Mouse (Mus musculus): ENCODE measurements around the gene Slc37a3. TPM values are rescaled to one million over a fixed set of nuclear protein-coding genes. Genes with fewer than 3 reads are reported as not detected.

Slc37a3 gene
- polyA plus RNA-seq, 1 experiment from 2014 or later: 58.8 TPM

- ATAC-seq (ENCODE audit: insufficient read depth, low FRiP score, low TSS enrichment) (no peak), DNase-seq (ENCODE audit: low spot score) (no peak)
- WGBS: 96% methylated on average over 6 of the region's 6 CpGs
- Histone ChIP-seq H3K27me3 (ENCODE audit: control insufficient read depth, insufficient read depth, low read length) (no peaks in the 10 kb centered on the region), H3K27ac (ENCODE audit: low read depth, low read length) (no peak overlapping the region), H3K4me3 (ENCODE audit: low read depth, low read length) (no peak overlapping the region), H3K9ac (ENCODE audit: low read length) (no peak overlapping the region), H3K4me2 (ENCODE audit: low read depth) (no peak overlapping the region), H3K4me1 (ENCODE audit: control insufficient read depth, insufficient read depth, low read length) (no peaks in the 10 kb centered on the region), H3K36me3 (ENCODE audit: control insufficient read depth, insufficient read depth, low read length) (no peaks in the 10 kb centered on the region), H3K9me3 (ENCODE audit: control insufficient read depth, low read length) (no peaks in the 10 kb centered on the region)
Measured at GRCm38 (mm10) chr6:39297079-39297478, 80.4 kb downstream of the Slc37a3 start.

GRCm38 (mm10) chr6:39296474-39296873 lies 81.0 kb downstream of the Slc37a3 start:
- 74% methylated on average over 4 of the region's 4 CpGs for WGBS
- Histone ChIP-seq H3K36me3 (ENCODE audit: control insufficient read depth, insufficient read depth, low read length) (no peaks in the 10 kb centered on the region), H3K4me3 (ENCODE audit: low read depth, low read length) (no peak overlapping the region), H3K27ac (ENCODE audit: low read depth, low read length) (no peak overlapping the region), H3K9me3 (ENCODE audit: control insufficient read depth, low read length) (no peaks in the 10 kb centered on the region), H3K27me3 (ENCODE audit: control insufficient read depth, insufficient read depth, low read length) (no peaks in the 10 kb centered on the region), H3K4me1 (ENCODE audit: control insufficient read depth, insufficient read depth, low read length) (no peaks in the 10 kb centered on the region), H3K4me2 (ENCODE audit: low read depth) (no peak overlapping the region), H3K9ac (ENCODE audit: low read length) (no peak overlapping the region)
- DNase-seq (ENCODE audit: low spot score) (no peak), ATAC-seq (ENCODE audit: insufficient read depth, low FRiP score, low TSS enrichment) (no peak)

- ATAC-seq (ENCODE audit: insufficient read depth, low FRiP score, low TSS enrichment): no peak
- DNase-seq (ENCODE audit: low spot score): peak; percentile 26
- 0 out of 2 replicates have a peak overlapping the region, but pooled peaks have one; percentile 9 for H3K4me2 ChIP-seq (ENCODE audit: low read depth)
- no peaks in the 10 kb centered on the region for H3K36me3 ChIP-seq (ENCODE audit: control insufficient read depth, insufficient read depth, low read length)
- no peak overlapping the region for H3K4me3 ChIP-seq (ENCODE audit: low read depth, low read length)
- H3K9ac ChIP-seq (ENCODE audit: low read length): peak overlapping the region; percentile 18; the same call in 1 of the 2 replicates
- no peak overlapping the region for H3K27ac ChIP-seq (ENCODE audit: low read depth, low read length)
- H3K27me3 ChIP-seq (ENCODE audit: control insufficient read depth, insufficient read depth, low read length): no peaks in the 10 kb centered on the region
- H3K4me1 ChIP-seq (ENCODE audit: control insufficient read depth, insufficient read depth, low read length): no peaks in the 10 kb centered on the region
- 16% methylated on average over 14 of the region's 14 CpGs for whole genome bisulfite sequencing
- H3K9me3 ChIP-seq (ENCODE audit: control insufficient read depth, low read length): no peaks in the 10 kb centered on the region
Measured at GRCm38 (mm10) chr6:39295727-39296411, 81.6 kb downstream of the Slc37a3 start.

- H3K36me3 ChIP-seq (ENCODE audit: control insufficient read depth, insufficient read depth, low read length): no peaks in the 10 kb centered on the region
- WGBS: 88% methylated on average over 7 of the region's 7 CpGs
- H3K4me3 ChIP-seq (ENCODE audit: low read depth, low read length): no peak overlapping the region
- no peak overlapping the region for H3K4me2 ChIP-seq (ENCODE audit: low read depth)
- ATAC-seq (ENCODE audit: insufficient read depth, low FRiP score, low TSS enrichment): no peak
- no peak for DNase-seq (ENCODE audit: low spot score)
- no peaks in the 10 kb centered on the region for H3K9me3 ChIP-seq (ENCODE audit: control insufficient read depth, low read length)
- no peaks in the 10 kb centered on the region for H3K27me3 ChIP-seq (ENCODE audit: control insufficient read depth, insufficient read depth, low read length)
- H3K27ac ChIP-seq (ENCODE audit: low read depth, low read length): no peak overlapping the region
- no peak overlapping the region for H3K9ac ChIP-seq (ENCODE audit: low read length)
- H3K4me1 ChIP-seq (ENCODE audit: control insufficient read depth, insufficient read depth, low read length): no peaks in the 10 kb centered on the region
Measured at GRCm38 (mm10) chr6:39289721-39290120, 87.8 kb downstream of the Slc37a3 start.

GRCm38 (mm10) chr6:39287782-39288181 lies 89.7 kb downstream of the Slc37a3 start:
- H3K27ac ChIP-seq (ENCODE audit: low read depth, low read length): no peak overlapping the region
- ATAC-seq (ENCODE audit: insufficient read depth, low FRiP score, low TSS enrichment) (no peak), DNase-seq (ENCODE audit: low spot score) (no peak)
- no peaks in the 10 kb centered on the region for H3K9me3 ChIP-seq (ENCODE audit: control insufficient read depth, low read length)
- no peaks in the 10 kb centered on the region for H3K4me1 ChIP-seq (ENCODE audit: control insufficient read depth, insufficient read depth, low read length)
- H3K27me3 ChIP-seq (ENCODE audit: control insufficient read depth, insufficient read depth, low read length): no peaks in the 10 kb centered on the region
- no peak overlapping the region for H3K9ac ChIP-seq (ENCODE audit: low read length)
- no peaks in the 10 kb centered on the region for H3K36me3 ChIP-seq (ENCODE audit: control insufficient read depth, insufficient read depth, low read length)
- WGBS: 85% methylated on average over 3 of the region's 3 CpGs
- no peak overlapping the region for H3K4me3 ChIP-seq (ENCODE audit: low read depth, low read length)
- H3K4me2 ChIP-seq (ENCODE audit: low read depth): no peak overlapping the region

GRCm38 (mm10) chr6:39286732-39287083 lies 90.8 kb downstream of the Slc37a3 start:
- WGBS: 33% methylated on average over 5 of the region's 5 CpGs
- Histone ChIP-seq H3K9ac (ENCODE audit: low read length) (no peak overlapping the region), H3K27ac (ENCODE audit: low read depth, low read length) (no peak overlapping the region)

GRCm38 (mm10) chr6:39286053-39286731 lies 91.3 kb downstream of the Slc37a3 start:
- no peak for DNase-seq (ENCODE audit: low spot score)
- ATAC-seq (ENCODE audit: insufficient read depth, low FRiP score, low TSS enrichment): no peak
- H3K27me3 ChIP-seq (ENCODE audit: control insufficient read depth, insufficient read depth, low read length): no peaks in the 10 kb centered on the region
- no peak overlapping the region for H3K4me2 ChIP-seq (ENCODE audit: low read depth)
- no peaks in the 10 kb centered on the region for H3K9me3 ChIP-seq (ENCODE audit: control insufficient read depth, low read length)
- 35% methylated on average over 7 of the region's 9 CpGs for WGBS
- no peaks in the 10 kb centered on the region for H3K4me1 ChIP-seq (ENCODE audit: control insufficient read depth, insufficient read depth, low read length)
- no peaks in the 10 kb centered on the region for H3K36me3 ChIP-seq (ENCODE audit: control insufficient read depth, insufficient read depth, low read length)
- H3K4me3 ChIP-seq (ENCODE audit: low read depth, low read length): no peak overlapping the region
- no peak overlapping the region for H3K9ac ChIP-seq (ENCODE audit: low read length)
- no peak overlapping the region for H3K27ac ChIP-seq (ENCODE audit: low read depth, low read length)

More at GRCm38 (mm10) chr6:39286732-39287083, 90.8 kb downstream of the Slc37a3 start:
- ATAC-seq (ENCODE audit: insufficient read depth, low FRiP score, low TSS enrichment) (no peak), DNase-seq (ENCODE audit: low spot score) (no peak)
- H3K27me3 ChIP-seq (ENCODE audit: control insufficient read depth, insufficient read depth, low read length): no peaks in the 10 kb centered on the region
- no peaks in the 10 kb centered on the region for H3K36me3 ChIP-seq (ENCODE audit: control insufficient read depth, insufficient read depth, low read length)
- H3K4me1 ChIP-seq (ENCODE audit: control insufficient read depth, insufficient read depth, low read length): no peaks in the 10 kb centered on the region
- H3K4me3 ChIP-seq (ENCODE audit: low read depth, low read length): no peak overlapping the region
- H3K9me3 ChIP-seq (ENCODE audit: control insufficient read depth, low read length): no peaks in the 10 kb centered on the region
- H3K4me2 ChIP-seq (ENCODE audit: low read depth): no peak overlapping the region

GRCm38 (mm10) chr6:39284836-39285235 lies 92.6 kb downstream of the Slc37a3 start:
- Histone ChIP-seq H3K4me3 (ENCODE audit: low read depth, low read length) (no peak overlapping the region), H3K9ac (ENCODE audit: low read length) (no peak overlapping the region), H3K36me3 (ENCODE audit: control insufficient read depth, insufficient read depth, low read length) (no peaks in the 10 kb centered on the region), H3K9me3 (ENCODE audit: control insufficient read depth, low read length) (no peaks in the 10 kb centered on the region), H3K27ac (ENCODE audit: low read depth, low read length) (no peak overlapping the region), H3K27me3 (ENCODE audit: control insufficient read depth, insufficient read depth, low read length) (no peaks in the 10 kb centered on the region), H3K4me1 (ENCODE audit: control insufficient read depth, insufficient read depth, low read length) (no peaks in the 10 kb centered on the region), H3K4me2 (ENCODE audit: low read depth) (no peak overlapping the region)
- DNase-seq (ENCODE audit: low spot score) (no peak), ATAC-seq (ENCODE audit: insufficient read depth, low FRiP score, low TSS enrichment) (no peak)
- WGBS: 90% methylated on average over 3 of the region's 3 CpGs

Measured in neural tube, embryonic 11.5 days (tissue).